Mouse (Mus musculus): ENCODE measurements at regions not wholly inside any gene's neighbourhood (a gene's known extent, or its start where the extent isn't known, plus 50 kb on each side); places are given as distances from the start of the nearest gene placed in this dataset.

GRCm38 (mm10) chr15:62812026-62812425 is 1033.0 kb downstream of the Gsdmc2 start:
- TF ChIP-seq POLR2A (IDR thresholded peaks at IDR 0.05; ENCODE audit: insufficient read depth, low read length) (no peak), CTCF (IDR thresholded peaks at IDR 0.05; ENCODE audit: low read depth, low read length) (no peak)
